Mouse (Mus musculus) embryonic facial prominence, embryonic 10.5 days (tissue): ENCODE data around the gene Skint2. TPM values are rescaled to one million over a fixed set of nuclear protein-coding genes. Genes with fewer than 3 reads are reported as not detected.

Experiments
- DNase-seq: peaks from one replicate; pipeline ENCODE4 v3.0.0-alpha.2; 2017; ENCODE audit warnings: low spot score
- H3K27ac ChIP-seq: fragments of 300-500 bp; sonication (generic); replicated peaks from 2 replicates; pipeline ENCODE4 v1.5.1; 2016; ENCODE audit warnings: mild to moderate bottlenecking
- H3K27me3 ChIP-seq: fragments of 300-500 bp; sonication (generic); replicated peaks from 2 replicates; pipeline ENCODE4 v1.6.1; 2016; ENCODE audit warnings: low read depth, mild to moderate bottlenecking; ENCODE audit not compliant: poor library complexity, severe bottlenecking
- H3K36me3 ChIP-seq: fragments of 300-500 bp; sonication (generic); replicated peaks from 2 replicates; pipeline ENCODE4 v1.6.1; 2016; ENCODE audit warnings: mild to moderate bottlenecking, moderate library complexity
- H3K4me1 ChIP-seq: fragments of 300-500 bp; sonication (generic); 2 replicates; pipeline ENCODE4 v1.6.1; 2016
- H3K4me3 ChIP-seq: fragments of 300-500 bp; sonication (generic); 2 replicates; pipeline ENCODE4 v1.5.1; 2016; ENCODE audit warnings: mild to moderate bottlenecking, moderate library complexity
- H3K9me3 ChIP-seq: fragments of 300-500 bp; sonication (generic); 2 replicates; pipeline ENCODE4 v1.6.1; 2016; ENCODE audit warnings: mild to moderate bottlenecking
- WGBS: fragments of 180-500 bp; shearing (Covaris S2); methylation state at CpG from one replicate; pipeline ENCODE4 v1.1.7; 2016; 5-methylcytosine and 5-hydroxymethylcytosine counted together
- polyA plus RNA-seq: library from polyadenylated mRNA; unstranded; fragments of >200 nt; fragmentation: Nextera tagmentation; extraction: Ambion mirVana; gene quantifications from 2 replicates; pipeline ENCODE4 v1.2.1, GENCODE M21; 2016

Skint2 gene
- polyA plus RNA-seq: not detected in 2 replicates

GRCm38 (mm10) chr4:112556894-112557293, at the start of gene Skint2:
Gene Skint2, plus strand, starts transcription at chr4:112557194.
- DNase-seq: no peak
- no peak within 1 kb of the TSS for H3K4me3 ChIP-seq
- H3K4me1 ChIP-seq: no peaks in the 10 kb centered on the region
- H3K36me3 ChIP-seq: no peaks in the 10 kb centered on the region
- H3K27ac ChIP-seq: no peak within 1 kb of the TSS
- no peaks in the 10 kb centered on the region for H3K27me3 ChIP-seq
- WGBS: 79% methylated on average over 2 of the region's 2 CpGs
- H3K9me3 ChIP-seq: 0 out of 2 replicates have a peak, but pooled peaks cover 2% of the 10 kb centered on the region

Other genes starting within 250 kb of the Skint2 start
- not detected in 2 replicates for gene Skint9, start 123.2 kb upstream of the Skint2 start, polyA plus RNA-seq
- gene Skint10, start 217.7 kb downstream of the Skint2 start, polyA plus RNA-seq: not detected in 2 replicates